Mouse (Mus musculus) thymus, adult 2 months (tissue): ENCODE measurements around the gene Daam2.

Experiments
- CTCF ChIP-seq: fragments of 200-500 bp; IDR thresholded peaks from 2 replicates; pipeline ENCODE4 v1.5.1; 2012; ENCODE audit warnings: mild to moderate bottlenecking, control low read depth, low read length, moderate library complexity, borderline replicate concordance; ENCODE audit not compliant: control insufficient read depth, poor library complexity, insufficient read depth; ENCODE audit errors: extremely low read depth
- POLR2A ChIP-seq: fragments of 200-500 bp; IDR thresholded peaks from 2 replicates; pipeline ENCODE4 v1.6.1; 2012; ENCODE audit warnings: mild to moderate bottlenecking, low read length, control low read depth, moderate library complexity; ENCODE audit not compliant: control insufficient read depth, poor library complexity, insufficient read depth; ENCODE audit errors: extremely low read depth

DNA sequence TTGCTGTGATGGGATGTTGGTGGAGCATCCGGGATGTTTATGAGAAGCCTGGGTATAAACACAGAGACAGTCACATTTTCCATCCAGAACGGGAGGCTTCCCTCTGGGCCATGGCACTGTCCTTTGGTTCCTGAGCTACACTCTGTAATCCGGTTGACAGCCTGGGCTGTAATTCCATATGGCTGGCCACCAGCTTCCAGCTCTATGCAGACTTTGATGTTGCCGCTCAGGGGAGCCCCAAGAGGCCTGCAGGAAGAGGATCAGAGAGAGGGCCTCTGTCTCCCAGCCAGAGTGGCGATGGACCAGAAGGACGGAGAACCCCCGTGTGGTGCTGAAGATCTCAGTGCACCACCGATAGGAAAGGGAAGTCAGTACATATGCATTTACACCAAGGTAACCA is 46.2 kb upstream of the Daam2 start:
- TF ChIP-seq CTCF (no peak), POLR2A (no peak)
